Mouse (Mus musculus) cerebellum, adult 2 months (tissue): ENCODE measurements around the gene Zfp94. TPM values are rescaled to one million over a fixed set of nuclear protein-coding genes. Genes with fewer than 3 reads are reported as not detected.

Source experiments
- DNase-seq, 2 experiments: peaks; one replicate each; pipeline ENCODE4 v3.0.0; 2021
- H3K27ac ChIP-seq: fragments of 200-500 bp; 2 replicates; pipeline ENCODE4 v1.5.1; 2012; ENCODE audit warnings: low read length, control low read depth, inconsistent platforms; ENCODE audit not compliant: insufficient read depth
- H3K27me3 ChIP-seq: fragments of 200-500 bp; 2 replicates; pipeline ENCODE4 v1.6.1; 2012; ENCODE audit warnings: inconsistent platforms, mild to moderate bottlenecking, low read length, moderate library complexity; ENCODE audit not compliant: control insufficient read depth, insufficient read depth
- H3K4me1 ChIP-seq: fragments of 200-500 bp; 2 replicates; pipeline ENCODE4 v1.6.1; 2011; ENCODE audit warnings: low read length; ENCODE audit not compliant: control insufficient read depth, insufficient read depth
- H3K4me3 ChIP-seq: fragments of 200-500 bp; replicated peaks from 2 replicates; pipeline ENCODE3; 2011; ENCODE audit warnings: mild to moderate bottlenecking, low read depth, low read length, control low read depth; ENCODE audit not compliant: insufficient read depth
- CTCF ChIP-seq: fragments of 200-500 bp; IDR thresholded peaks from 2 replicates; pipeline ENCODE4 v1.5.1; 2011; ENCODE audit warnings: low read depth, mild to moderate bottlenecking, control low read depth, low read length, moderate library complexity, borderline replicate concordance; ENCODE audit not compliant: insufficient read depth
- POLR2A ChIP-seq: fragments of 200-500 bp; IDR thresholded peaks from 2 replicates; pipeline ENCODE4 v1.6.1; 2011; ENCODE audit warnings: low read length, control low read depth, borderline replicate concordance; ENCODE audit not compliant: insufficient read depth
- WGBS: fragments of 180-500 bp; shearing (Covaris S2); methylation state at CpG from one replicate; pipeline ENCODE4 v1.1.7; 2018; 5-methylcytosine and 5-hydroxymethylcytosine counted together
- polyA plus RNA-seq: library from polyadenylated mRNA; depleted of rRNA; stranded (reverse); fragments of >200 nt; gene quantifications from 2 replicates; pipeline ENCODE4 v1.2.3, GENCODE M21; 2012

Zfp94 gene
- polyA plus RNA-seq, 1 experiment: 18.3 TPM

DNA sequence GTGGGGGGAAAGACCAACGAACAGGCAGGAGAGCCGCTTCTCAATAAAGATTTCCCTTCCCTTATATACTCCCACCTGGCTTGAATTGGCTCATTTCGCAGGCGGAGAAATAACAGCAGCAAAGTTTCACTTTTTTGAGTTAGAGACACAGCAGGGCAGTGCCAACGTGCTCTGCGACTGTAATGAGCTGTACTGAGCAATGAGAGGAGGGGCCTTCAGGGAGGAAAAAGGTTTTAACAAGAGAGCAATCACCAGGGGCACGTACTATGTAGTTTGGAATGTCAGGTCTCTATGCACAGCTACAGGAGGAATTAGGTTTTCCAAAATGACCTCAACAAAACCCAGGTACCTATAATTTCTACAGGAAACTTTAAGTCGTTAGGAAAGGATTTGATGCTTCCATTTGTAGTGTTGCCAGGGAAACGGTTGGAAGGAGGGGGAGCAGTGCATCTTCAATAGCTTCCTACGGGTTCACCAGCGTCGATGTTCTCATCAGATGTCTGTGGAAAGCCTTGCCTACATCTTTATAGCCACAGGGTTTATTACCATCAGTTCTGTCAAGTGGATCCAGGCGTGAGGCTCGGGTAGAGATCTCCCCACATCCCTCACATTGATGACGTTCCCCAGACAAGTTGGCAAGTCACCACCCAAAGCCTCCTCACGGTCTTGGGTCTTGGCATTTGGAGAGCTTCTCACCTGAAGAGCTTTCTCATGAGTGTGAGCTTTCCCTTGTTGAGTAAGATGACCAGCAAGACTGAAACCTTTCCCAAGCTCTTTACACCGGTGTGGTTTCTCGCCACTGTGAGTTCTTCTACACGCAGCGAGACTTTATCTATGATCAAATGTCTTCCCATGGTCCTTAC is 10.0 kb upstream of the Zfp94 start:
- Histone ChIP-seq H3K27ac (no peak overlapping the region), H3K4me3 (no peak overlapping the region), H3K4me1 (no peaks in the 10 kb centered on the region), H3K27me3 (no peaks in the 10 kb centered on the region)
- no peak for DNase-seq
- 29% methylated on average over 20 of the region's 20 CpGs for WGBS
- TF ChIP-seq POLR2A (no peak), CTCF (no peak)

DNA sequence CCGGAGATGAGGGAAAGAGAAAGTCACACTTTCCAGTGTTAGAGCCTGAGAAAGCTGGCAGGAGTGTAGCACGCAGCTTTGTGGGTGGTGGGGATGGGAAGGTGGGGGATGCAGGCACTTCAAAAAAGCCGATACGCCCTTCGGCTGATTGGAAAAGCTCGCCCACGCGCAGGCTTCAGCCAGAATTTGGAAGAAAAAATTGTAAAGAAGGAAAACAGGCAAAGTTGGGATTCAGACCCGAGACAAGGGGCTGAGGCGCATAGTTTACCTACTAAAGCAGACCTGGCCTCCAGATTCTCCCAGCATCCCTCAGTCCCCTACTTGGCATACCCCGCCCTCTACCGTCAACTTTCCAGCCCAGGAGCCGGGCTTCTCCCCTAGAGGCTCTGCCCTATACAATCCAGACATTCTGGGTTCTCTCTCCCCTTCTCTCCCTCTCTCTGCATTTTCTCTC is 9.2 kb upstream of the Zfp94 start:
- H3K4me3 ChIP-seq: no peak overlapping the region
- WGBS: 5% methylated on average over 13 of the region's 13 CpGs
- no peaks in the 10 kb centered on the region for H3K4me1 ChIP-seq
- no peak for DNase-seq
- no peak overlapping the region for H3K27ac ChIP-seq
- no peaks in the 10 kb centered on the region for H3K27me3 ChIP-seq
- TF ChIP-seq CTCF: no peak
- TF ChIP-seq POLR2A: no peak

DNA sequence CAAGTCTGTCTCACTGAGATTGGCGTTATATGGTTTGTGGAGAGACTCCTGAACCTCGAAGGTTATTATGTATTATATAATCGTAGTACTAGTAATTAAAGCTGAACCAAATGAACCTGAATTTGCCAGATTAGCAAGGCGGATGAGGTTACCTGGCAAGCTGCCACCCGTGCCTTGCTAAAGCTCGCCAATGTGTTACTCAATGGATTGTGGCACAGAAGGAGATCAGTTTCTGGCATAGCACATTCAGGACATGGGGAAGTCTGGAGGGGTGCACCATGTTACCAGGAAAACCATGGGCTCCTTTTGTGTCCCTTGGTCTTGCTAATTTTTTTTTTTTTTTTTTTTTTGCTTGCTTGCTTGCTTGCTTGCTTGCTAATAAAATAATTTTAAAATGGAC is 8.7 kb upstream of the Zfp94 start:
- DNase-seq: no peak
- H3K27me3 ChIP-seq: no peaks in the 10 kb centered on the region
- no peak overlapping the region for H3K27ac ChIP-seq
- no peak overlapping the region for H3K4me3 ChIP-seq
- WGBS: 41% methylated on average over 6 of the region's 6 CpGs
- no peaks in the 10 kb centered on the region for H3K4me1 ChIP-seq
- TF ChIP-seq CTCF (no peak), POLR2A (no peak)

DNA sequence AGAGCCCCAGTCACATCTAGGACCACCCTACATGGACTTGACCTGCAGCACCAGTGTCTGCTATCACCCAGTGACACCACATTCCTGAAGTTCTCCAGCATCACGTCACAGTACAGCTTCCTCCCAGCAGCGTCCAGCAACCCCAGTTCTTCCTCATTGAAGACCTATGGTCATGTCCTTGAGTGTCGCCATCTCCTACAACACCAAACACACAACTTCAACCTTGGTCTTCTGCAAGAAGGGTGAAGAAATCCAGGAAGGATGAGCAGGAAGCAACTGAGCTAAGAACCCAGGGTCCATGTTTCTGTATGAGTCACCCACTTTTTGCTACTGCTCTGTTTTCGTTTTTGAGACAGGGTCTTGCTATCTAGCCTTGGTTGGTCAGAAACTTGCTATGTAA is 6.1 kb upstream of the Zfp94 start:
- H3K4me1 ChIP-seq: no peaks in the 10 kb centered on the region
- no peak overlapping the region for H3K4me3 ChIP-seq
- H3K27ac ChIP-seq: no peak overlapping the region
- WGBS: 80% methylated on average over 4 of the region's 4 CpGs
- DNase-seq: no peak
- no peak for TF ChIP-seq CTCF
- no peak for TF ChIP-seq POLR2A
- no peaks in the 10 kb centered on the region for H3K27me3 ChIP-seq

- no peak overlapping the region for H3K27ac ChIP-seq
- H3K4me3 ChIP-seq: no peak overlapping the region
- no peak for DNase-seq
- 74% methylated on average over 6 of the region's 6 CpGs for WGBS
- peaks cover 4% of the 10 kb centered on the region; the same call in 1 of the 2 replicates for H3K4me1 ChIP-seq
- H3K27me3 ChIP-seq: no peaks in the 10 kb centered on the region
- TF ChIP-seq POLR2A (no peak), CTCF (no peak)
Observed at GRCm38 (mm10) chr7:24318942-24319341, 2.5 kb upstream of the Zfp94 start.

DNA sequence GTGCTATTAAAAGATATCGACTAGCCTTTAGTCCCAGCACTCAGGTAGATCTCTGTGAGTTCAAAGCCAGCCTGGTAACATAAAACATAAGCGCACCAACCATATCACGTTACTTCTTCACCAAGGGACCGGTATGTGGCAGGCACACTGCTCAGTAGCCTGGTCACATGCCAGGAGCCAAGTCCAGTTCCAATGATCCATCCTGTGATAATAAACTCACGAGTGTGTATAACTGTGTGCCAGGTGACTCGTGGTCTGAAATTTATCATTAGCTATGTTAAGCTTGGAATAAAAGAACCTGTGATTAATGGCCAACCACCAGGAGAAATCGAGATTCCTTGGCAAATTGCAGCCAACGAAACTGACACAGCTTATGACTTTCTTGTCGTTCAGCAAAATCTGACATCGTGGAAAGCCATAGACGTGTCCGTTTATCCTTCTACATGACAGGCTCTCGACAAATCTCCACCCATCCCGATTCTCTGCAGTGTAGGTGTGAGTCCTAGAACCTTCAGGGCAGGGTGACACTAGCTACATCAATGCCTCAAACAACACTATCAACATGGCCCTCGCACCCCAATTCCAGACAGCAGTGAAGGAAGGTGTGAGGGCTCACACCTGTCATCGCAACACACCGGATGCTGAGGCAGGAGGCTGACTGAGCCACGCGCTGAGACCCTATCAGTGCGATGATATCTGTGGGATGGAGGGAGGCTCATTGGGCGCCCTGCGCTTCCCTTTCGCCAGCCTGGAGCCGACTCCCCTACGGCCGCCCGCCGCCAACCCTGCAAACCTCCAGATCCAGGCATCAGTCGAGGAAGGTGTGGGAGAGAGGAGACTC is 520 bp downstream of the Zfp94 start:
- no peak for TF ChIP-seq POLR2A
- TF ChIP-seq CTCF: no peak
- Histone ChIP-seq H3K4me1 (peaks cover 4% of the 10 kb centered on the region; the same call in 1 of the 2 replicates), H3K4me3 (peak overlapping the region; percentile 85), H3K27ac (peak overlapping the region; percentile 58), H3K27me3 (no peaks in the 10 kb centered on the region)
- WGBS: 15% methylated on average over 29 of the region's 29 CpGs
- DNase-seq: peak in 1 of 2 experiments; percentile 32

DNA sequence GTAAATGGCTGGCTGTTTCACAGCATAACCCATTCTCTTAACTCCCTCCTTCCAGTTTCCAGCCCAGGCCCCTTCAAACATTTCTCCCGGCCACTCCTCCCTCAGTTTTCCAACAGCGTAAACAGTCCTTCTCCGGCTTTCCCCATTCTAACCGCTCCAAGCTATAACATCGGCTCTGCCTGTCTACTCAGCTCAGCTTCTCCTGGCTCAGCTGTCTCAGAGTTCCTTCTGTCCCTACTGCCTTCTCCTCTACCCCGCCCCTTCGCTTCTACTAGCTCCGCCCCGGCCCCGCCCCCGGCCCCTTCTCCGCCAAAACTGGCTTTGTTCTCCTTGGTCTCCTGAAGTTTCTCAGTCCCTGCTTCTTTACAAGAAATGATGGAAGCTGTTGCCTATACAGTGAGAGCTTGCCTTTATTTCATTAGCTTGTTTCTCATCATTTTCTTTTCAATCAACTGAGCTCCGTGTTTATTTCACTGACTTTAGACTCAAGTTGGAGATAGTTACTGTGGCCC is 15.6 kb downstream of the Zfp94 start, which contains the start of gene Zfp61:
Gene Zfp61, minus strand, starts transcription at position 462 of the 512 bp plus-strand sequence.
- no peaks in the 10 kb centered on the region for H3K4me1 ChIP-seq

More for the DNA sequence above, 15.6 kb downstream of the Zfp94 start, which contains the start of gene Zfp61:
- H3K4me3 ChIP-seq: peak within 1 kb of the TSS; percentile 25
- H3K27me3 ChIP-seq: no peaks in the 10 kb centered on the region
- 4% methylated on average over 13 of the region's 13 CpGs for WGBS
- H3K27ac ChIP-seq: no peak within 1 kb of the TSS
- DNase-seq: peak; percentile 35 to 55
- TF ChIP-seq POLR2A: peak; percentile 24; the same call in 1 of the 2 replicates
- TF ChIP-seq CTCF: no peak
